Mouse (Mus musculus) left cerebral cortex, adult 11 months (tissue): ENCODE measurements around the gene Rab15.
"Not testable (repeated sequence)": the region's sequence is repeated elsewhere in the genome, so short reads cannot be mapped to it uniquely, and the experiment has no call there.

Source experiments
- DNase-seq: peaks from one replicate; pipeline ENCODE4 v3.0.0; 2022; ENCODE audit warnings: low spot score

Rab15 gene

DNA sequence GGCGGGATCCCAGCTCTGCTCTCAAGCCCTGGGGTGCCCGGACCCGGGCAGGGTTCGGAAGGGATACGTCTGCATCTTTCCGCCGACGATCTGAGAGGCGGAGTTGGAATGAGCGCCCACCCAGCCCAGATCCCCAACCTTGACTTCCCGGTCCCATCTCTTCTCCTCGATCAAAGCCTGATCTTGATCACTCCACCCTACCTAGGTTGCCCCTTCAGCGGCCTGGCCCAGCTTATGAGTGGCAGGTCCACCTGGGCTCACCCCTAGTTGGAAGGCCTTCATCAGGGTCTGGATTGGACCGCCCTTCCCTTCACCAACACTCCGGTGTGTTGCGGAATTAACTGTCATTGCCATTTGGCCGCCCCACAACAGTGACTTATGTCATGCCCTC lies at the start of gene Rab15:
Gene Rab15, minus strand, starts transcription at position 258 of the 391 bp plus-strand sequence.
- no peak for DNase-seq

DNA sequence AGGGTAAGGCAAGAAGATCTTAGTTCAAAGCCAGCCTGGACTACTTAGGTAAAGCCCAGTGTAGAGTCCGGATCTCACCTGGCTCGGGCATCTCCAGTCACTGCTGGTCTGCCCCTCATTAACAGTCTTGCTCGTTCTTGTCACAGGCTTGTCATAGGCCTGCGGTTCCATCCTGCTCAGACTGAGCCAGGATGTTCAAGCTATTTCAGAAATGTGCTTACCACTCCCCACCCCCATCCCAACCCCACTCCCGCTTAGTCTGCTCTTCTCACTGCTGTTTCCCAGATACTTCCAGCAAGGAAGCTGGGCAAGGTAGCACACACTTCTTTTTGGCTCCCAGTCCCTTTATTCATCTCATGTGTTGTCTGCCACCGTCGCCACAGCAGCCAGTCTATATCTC lies 46.9 kb upstream of the Rab15 start:
- no peak for DNase-seq

DNA sequence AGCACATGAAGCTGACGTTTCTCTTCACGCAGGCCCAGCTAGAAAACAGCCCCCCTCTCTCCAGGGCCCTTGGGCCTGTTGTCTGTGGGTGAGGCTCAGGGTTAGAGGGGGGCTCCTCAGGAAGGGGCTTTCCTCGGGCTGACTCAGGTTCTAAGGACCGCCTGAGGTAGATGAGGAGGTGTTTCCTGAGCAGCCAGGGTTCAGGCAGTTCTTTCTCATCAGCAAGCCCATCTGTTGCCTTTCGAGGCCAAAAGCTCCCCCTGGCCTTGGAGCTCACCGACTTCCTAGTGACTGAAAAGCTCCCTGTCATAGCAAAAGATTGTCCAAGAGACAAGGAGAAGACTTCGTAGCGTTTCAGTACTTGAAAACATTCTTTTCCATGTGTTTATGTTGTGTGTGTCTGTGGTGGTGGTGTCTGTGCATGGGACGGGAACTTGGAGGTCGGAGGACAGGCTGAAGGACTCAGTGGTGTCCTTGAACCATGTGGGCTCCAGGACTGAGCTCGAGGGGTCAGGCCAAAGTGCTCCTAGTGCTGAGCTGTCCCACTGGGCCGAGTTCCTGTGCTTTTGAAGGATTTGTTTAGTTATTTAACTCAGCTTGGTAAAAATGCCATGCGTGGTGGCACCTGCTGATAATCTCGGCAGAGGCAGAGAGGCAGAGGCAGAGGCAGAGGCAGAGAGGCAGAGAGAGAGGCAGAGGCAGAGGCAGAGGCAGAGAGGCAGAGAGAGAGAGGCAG lies 45.9 kb upstream of the Rab15 start:
- DNase-seq, result no peak

DNA sequence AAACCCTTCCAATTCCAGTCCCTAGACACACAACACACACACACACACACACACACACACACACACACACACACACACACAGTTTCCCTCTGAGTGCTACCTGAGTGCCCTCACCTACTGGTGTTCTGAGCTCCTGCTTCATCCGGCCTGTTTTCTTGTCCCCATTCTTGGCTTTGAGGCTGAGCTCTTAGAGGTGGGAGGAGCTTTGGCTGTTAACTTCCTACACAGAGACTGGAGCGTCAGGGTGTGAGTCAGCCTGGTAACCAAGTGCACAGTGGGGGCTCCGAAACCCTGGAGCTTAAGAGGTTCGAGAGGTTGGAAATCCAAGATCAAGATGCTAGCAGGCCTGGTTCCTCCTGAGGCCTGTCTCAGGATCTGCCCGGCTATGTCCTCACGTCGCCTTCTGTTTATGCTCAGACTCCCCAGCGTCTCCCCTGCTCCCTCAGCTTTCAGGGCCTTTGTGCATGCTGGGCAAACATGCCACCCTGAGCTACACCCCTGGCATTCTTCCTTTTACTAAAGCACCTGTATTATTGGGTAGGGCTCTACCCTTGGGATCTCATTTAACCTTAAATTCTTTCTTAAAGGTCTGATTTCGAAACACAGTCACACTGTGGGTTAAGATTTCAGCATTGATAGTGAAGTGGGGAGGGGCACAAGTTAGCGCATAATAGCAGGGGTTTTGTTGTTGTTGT lies 45.0 kb upstream of the Rab15 start:
- peak; percentile 31 for DNase-seq

DNA sequence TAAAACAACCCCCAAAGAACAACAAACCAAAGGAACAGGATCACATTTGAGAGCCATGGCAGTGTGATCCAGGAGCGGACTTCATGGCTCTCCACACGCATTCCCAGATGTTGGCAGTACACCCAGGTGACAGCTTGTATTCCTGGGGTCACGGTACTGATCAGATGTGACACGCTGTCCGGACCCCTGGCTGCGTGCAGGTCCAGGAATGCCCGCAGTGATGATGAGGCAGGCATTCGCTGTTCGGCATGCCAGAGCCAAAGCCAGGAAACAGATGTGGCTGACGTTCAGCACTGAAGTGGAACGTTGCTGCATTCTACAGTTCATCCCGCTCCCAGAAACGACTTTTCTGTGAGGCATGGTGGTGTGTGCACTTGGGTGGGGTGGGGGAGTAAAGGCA lies 42.6 kb upstream of the Rab15 start:
- DNase-seq, result no peak

DNA sequence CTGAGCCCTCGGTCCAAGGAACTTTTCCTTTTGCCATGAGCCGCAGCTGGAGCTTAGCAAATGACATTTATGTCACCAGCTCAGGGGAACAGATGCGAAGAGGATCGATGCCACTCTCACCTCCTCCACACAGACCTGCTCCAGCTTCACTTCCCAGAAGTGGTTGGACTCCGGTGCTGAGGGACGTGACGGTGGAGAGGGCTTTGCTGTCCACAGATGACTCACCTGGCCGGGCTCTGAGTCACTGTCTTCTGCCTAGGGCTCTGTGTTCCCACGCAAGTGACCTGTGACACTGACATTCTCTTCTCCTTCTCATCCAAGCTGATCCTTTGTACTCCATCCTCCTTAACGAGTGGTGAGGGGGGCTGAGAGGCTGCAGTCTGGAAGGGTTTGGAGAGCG lies 40.9 kb upstream of the Rab15 start:
- DNase-seq, result no peak

DNA sequence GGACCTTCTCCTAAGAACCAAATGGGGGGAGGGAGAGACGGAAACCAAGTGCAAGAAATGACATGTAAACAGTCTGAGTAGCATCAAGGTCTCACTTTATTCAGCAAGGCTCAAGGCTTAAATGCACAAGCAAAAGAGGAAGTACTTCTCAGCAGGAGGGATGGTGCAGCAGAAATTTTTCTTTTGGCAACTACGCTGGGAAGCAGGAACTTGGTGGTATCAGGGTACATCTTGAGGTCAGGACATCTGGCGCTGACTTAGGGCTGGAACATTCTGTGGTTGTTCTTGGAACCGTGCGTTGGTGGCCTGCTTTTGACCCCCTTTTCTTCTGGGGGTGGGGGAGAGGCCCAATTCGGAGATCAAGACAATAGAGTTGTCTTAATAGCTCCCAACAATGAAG lies 36.1 kb upstream of the Rab15 start:
- not testable (repeated sequence) for DNase-seq

DNA sequence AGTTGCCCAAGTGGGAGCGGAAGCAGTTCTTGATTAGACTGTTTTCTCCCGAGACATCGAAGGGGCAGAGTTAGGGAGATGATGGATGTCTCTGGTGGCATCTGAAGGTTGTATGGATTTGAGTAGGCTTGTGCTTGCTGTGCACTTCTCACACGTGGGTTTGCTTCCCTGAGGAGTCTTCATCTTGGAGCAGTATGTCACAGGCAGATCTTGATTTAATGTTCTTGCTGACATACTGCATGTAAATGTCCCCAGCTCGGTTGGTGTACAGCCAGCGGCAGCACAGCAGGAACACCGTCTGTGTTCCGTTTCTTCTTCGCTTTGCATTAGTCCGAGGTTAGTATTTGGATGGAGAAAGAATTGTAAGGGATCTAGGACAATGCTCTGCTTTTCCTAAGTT lies 34.4 kb upstream of the Rab15 start:
- DNase-seq, result no peak

DNA sequence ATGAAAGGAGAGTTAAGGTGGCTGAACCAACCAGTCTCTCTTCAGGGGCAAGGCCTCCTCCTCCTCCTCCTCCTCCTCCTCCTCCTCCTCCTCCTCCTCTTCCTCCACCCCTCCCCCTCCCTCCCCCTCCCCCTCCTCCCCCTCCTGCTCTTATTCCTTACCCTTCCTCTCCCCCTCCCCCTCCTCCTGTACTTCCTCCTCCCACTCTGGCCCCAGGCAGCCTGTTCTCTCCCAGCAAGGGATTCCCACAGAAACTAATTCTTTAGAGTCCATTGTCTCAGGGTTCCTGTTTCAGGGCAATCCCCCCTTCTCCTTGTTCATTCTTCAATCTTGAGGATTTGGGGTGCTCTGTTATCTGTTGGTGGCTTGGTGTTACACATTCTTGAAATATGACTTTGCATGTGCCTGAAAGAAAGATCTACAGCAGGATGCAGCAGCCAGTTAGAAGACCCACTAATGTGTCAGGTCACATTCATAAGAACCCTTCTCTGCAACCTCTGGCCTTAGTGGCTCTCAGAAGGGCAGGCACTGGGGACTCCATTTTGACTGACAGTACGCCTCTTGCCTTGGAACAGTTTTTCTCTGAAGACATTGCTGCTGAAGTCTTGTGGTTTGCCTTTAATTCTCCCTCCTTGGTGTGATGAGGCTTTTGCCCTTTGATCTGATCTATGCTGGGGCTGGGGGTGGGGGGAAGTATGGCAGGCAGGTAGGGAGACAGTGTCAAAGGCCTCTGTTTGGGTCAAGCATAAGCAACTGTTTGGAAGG lies 30.9 kb upstream of the Rab15 start:
- DNase-seq, result no peak

DNA sequence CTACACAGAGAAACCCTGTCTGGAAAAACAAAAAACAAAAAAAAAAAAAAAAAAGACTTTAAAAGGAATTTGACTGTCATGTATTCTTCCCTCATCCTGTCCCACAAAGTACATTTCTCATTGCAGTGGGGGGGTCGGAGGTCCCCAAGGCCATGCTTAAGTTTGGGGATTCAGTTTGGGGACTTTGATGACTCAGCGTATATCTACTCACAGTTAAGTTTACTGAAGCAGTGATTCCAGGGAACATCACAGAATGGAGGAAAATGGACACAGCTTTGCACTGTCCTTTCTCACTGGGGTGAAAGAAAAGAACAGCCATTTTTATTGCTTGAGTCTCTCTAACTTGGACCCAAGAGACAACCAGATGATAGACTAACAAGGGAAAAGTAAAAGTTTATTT lies 29.7 kb upstream of the Rab15 start:
- DNase-seq, result no peak

DNA sequence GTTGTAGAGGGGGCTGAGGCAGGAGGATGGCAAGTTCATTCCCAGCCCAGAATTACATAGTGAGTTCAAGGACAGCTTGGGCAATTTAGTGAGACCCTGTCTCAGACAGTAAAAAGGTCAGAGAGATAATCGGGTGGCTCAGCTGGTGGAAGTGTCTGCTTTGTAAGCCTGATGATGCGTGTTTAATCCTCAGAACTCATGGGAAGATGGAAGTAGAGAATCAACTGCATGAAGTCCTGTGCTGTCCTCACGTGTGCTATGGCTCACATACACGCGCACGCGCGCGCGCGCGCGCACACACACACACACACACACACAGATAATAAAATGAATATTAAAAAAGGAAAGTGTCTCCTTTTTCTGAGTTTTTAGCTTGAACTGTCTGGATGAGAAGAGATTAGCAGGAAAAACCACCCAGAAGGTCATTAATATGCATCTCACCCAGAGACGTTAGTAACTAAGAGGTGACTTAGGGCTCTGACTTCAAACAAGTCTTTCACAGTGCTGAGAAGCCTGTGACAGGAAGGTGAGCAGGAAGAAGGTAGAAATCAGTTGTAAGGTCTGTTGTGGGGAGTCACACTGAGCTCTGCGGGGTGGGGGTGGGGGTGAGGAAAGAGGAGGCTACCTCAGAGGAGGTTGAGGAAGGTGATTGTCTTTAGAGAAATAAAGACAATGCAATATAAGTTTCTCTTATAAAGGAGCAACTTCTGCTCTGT lies 21.8 kb upstream of the Rab15 start:
- DNase-seq, result no peak

DNA sequence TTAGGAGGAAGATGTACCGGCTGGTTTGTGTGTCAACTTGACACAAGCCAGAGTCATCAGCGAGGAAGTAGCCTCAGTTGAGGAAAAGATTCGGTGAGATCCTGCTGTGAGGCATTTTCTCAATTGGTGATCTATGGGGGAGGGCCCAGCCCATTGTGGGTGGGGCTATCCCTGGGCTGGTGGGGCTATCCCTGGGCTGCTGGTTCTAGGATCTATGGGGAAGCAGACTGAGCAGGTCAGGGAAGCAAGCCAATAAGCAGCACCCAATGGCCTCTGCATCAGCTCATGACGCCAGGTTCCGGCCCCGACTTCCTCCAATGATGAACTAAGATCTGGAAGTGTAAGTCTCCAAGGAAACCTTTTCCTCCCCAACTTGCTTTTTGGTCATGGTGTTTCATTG lies 17.4 kb upstream of the Rab15 start:
- DNase-seq, result no peak

DNA sequence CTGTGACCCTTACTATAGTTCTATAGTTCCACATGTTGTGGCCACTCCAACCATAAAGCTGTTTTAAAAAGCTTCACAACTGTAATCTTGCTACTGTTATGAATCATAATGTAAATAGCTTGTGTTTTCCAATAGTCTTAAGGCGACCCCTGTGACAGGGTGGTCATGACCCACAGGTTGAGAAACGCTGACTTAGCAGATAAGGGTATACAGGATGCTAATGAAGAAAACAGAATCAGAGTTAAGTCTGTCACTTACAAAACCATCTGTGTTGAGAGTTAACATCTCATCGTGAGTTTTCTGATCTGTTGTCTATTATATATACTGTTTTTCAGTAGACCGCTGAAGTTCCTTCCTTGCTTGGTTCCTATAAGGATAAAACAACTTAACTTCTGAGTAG lies 16.6 kb upstream of the Rab15 start:
- no peak for DNase-seq

DNA sequence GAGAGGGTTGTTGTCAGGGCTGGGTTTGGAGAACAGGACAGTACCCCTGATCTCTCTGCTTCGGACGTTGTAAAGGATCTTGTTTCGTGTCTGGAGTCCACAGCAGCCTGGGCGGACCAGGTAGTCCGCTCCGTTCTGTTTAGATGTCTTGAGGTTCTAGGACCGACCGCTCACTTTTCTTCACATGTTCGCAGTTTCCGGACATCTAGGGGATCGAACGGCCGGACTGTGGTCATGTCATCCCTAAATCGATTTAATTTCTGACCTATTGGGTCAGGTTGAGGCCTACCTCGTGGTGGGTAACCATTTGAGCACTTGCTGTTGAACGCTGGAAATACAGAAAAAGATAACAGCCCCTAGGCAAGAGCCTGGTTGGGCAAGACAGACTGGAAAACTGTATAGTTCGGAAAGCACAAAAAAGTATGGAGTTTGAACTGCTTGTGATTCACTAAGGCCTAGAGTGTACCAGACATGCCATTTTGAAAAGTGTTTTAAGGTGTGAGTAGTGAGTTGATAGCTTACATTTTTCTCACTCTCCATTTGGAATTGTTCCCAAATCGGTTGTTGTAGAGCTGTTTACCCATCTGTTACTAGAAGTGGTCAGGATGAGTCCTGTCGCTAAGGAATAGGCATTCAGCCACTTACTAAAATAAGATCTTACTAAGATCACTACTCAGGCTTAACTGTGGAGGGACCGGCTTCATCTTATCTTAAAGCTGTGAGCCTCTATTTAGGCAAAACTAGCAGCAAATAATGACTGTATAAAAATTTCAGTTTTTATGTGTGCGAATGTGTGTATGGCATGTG lies 15.3 kb upstream of the Rab15 start:
- no peak for DNase-seq

DNA sequence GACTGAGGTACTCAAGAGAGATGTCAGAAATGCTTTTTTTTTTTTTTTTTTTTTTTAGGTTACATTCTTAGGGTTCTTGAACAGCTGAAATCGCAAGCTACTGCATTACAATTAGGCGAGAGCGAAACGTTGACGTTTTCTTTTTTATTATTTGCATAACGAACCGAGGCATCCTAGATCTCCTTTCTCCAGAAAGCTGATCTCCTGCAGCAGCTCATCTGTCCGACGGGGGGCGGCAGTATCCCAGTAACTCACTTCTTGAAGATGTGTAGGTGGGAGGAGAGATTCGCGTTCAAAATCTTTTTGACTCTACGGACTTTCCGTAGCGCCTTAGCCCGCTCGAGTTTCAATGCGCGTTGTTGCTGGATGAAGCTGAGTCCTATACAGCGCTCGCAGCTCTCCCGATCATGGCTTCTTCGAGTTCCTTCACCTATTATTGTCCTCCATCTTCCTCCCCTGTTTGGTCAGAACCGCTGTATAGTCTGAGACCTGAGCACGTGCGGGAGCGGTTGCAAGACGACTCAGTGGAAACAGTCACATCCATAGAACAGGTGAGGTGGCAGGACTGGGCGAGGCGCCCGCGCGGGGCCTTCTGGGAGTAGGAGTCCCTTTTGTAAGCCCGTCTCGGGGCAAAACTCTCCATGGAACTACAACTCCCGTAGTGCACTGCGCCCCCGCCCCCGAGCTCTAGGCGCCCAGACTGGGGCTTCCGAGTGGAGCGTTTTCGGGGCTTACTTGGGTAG lies 14.6 kb upstream of the Rab15 start:
- peak; percentile 96 for DNase-seq

DNA sequence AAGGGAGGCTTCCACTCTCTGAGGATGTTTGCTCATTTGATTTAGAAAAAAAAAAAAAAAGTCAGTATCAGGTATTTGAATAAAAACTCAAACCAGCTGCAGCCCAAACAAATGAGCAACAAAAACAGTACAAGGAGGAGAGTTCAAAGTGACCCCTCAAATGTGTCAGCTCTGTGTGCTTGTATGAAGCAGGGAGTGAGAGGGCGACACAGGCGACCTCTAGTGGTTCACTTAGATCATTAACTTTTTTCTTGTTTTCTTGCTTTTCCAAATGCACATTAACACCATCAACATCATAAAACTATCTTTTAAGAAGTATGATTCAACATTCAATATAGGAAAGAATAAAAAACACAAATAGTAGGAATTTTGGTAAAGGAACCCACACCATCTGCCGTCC lies 10.0 kb upstream of the Rab15 start:
- no peak for DNase-seq

DNA sequence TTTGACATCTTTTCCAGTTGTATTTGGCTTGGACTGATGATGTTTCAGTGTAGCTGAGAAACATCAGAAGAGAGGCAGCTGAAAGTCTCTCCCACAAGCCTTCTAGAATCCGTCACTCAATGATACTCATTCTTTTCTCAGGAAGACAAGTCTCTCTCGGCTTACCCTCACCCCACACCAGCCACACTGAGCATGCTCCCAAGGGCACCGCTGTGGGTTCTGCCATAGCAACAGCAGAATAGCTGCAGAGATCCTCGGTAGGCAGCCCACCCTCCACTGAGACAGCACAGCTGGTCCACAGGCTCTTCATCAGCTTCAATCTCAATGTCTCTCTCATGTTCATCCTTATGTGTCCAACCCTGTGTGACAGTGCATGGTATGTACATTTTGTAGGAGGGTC lies 2.6 kb upstream of the Rab15 start:
- DNase-seq, result no peak

DNA sequence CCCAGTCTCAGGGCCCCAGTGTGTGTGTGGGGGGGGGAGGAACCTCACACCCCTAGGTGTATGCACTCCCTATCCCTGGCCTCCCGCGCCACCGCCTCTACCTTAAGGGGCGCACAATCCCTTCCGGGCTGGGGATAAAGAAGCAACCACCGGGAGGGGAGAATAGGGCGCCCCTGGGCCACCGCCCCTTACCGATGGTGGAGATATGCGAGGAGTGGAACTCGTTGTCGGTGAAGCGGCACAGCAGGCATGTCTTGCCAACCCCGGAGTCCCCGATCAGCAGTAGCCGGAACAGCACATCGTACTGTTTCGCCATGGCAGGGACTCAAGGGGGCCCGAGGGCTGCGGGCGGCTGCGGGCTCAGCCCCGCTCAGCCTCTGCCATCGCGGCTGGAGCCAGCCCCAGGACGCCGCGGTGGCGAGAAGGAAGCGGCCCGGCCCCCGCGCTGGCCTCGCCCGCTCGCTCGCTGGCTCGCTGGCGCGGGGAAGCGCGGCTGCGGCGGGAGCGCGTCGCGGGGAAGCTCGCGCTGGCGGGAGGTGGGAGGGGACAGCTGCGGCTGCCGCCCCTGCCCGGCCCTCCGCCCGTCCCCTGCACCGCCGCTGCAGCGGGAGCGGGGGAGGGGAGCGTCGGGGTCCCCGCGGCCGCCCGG lies 582 bp downstream of the Rab15 start:
- DNase-seq, result no peak

DNA sequence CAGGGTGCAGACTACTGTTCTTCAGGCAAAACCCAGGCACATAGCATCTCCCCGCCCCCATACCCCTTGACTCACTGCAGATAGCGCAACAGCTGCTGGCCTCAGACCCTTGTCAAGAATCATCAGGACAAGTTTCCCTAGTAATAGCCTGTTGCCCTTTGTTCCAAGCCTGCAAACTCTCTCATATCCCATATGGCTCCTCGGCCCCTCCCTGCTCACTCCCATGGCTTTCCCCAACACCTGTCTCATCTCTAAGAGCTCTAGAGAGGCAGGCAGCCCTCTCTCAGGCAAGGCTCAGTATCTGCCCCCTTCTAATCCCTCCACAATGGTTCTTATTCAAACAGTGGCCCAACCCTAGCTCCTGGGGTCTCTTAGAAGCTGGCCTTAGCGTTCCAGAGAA lies 2.1 kb downstream of the Rab15 start:
- DNase-seq, result no peak

DNA sequence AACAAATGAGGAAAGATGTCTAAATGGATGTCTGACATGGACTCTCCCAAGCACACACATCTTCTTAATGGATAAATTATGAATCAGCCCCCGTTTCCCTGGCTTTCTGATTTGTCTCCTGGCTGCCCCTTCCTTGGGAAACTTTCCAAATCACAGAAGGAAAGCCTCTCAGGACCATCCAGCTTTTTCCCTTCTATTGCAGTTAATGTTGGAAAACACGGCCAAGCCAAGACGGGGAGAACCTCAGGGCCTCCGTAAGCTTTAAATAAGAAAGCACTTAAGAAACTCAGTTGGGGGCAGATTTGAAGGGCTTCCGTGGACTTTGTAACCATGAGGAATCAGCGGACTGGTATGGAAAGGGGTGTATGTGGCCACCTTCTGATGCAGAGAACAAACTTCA lies 2.9 kb downstream of the Rab15 start:
- DNase-seq, result no peak
